Mouse (Mus musculus) kidney, embryonic 14.5 days (tissue): Measurements from ENCODE around the gene Wfdc8. TPM values are rescaled to one million over a fixed set of nuclear protein-coding genes. Genes with fewer than 3 reads are reported as not detected.
"Not testable (repeated sequence)": the region's sequence is repeated elsewhere in the genome, so short reads cannot be mapped to it uniquely, and the experiment has no call there.

Experiments
- ATAC-seq: fragments of 200-750 bp; cut with Nextera tagmentation; 2 replicates; pipeline ENCODE4 v1.8.0; 2017; ENCODE audit warnings: moderate number of reproducible peaks, mild to moderate bottlenecking, moderate TSS enrichment, moderate library complexity; ENCODE audit not compliant: low FRiP score, low TSS enrichment
- H3K27ac ChIP-seq: fragments of 300-500 bp; sonication (generic); 2 replicates; pipeline ENCODE4 v1.5.1; 2014; ENCODE audit warnings: low read depth, mild to moderate bottlenecking, low read length, moderate library complexity, mixed read lengths
- H3K27me3 ChIP-seq: fragments of 300-500 bp; sonication (generic); 2 replicates; pipeline ENCODE4 v1.6.1; 2014; ENCODE audit warnings: mild to moderate bottlenecking, low read length; ENCODE audit not compliant: control insufficient read depth, insufficient read depth
- H3K36me3 ChIP-seq: fragments of 300-500 bp; sonication (generic); 2 replicates; pipeline ENCODE4 v1.6.1; 2014; ENCODE audit warnings: low read length, mixed read lengths; ENCODE audit not compliant: control insufficient read depth, insufficient read depth
- H3K4me1 ChIP-seq: fragments of 300-500 bp; sonication (generic); 2 replicates; pipeline ENCODE4 v1.6.1; 2014; ENCODE audit warnings: low read length, mixed read lengths; ENCODE audit not compliant: control insufficient read depth, insufficient read depth
- H3K4me2 ChIP-seq: fragments of 300-500 bp; sonication (generic); replicated peaks from 2 replicates; pipeline ENCODE4 v1.6.1; 2014; ENCODE audit warnings: low read depth, mild to moderate bottlenecking, low read length
- H3K4me3 ChIP-seq: fragments of 300-500 bp; sonication (generic); 2 replicates; pipeline ENCODE4 v1.5.1; 2014; ENCODE audit warnings: mild to moderate bottlenecking, low read length
- H3K9ac ChIP-seq: fragments of 300-500 bp; sonication (generic); 2 replicates; pipeline ENCODE4 v1.6.1; 2014; ENCODE audit warnings: low read depth, mild to moderate bottlenecking, low read length, moderate library complexity
- H3K9me3 ChIP-seq: fragments of 300-500 bp; sonication (generic); 2 replicates; pipeline ENCODE4 v1.6.1; 2016; ENCODE audit warnings: low read length; ENCODE audit not compliant: control insufficient read depth
- WGBS: fragments of 180-500 bp; shearing (Covaris S2); extraction: QIAGEN DNeasy Blood & Tissue Kit; methylation state at CpG from one replicate; pipeline ENCODE4 v1.1.7; 2014; 5-methylcytosine and 5-hydroxymethylcytosine counted together
- polyA plus RNA-seq: library from polyadenylated mRNA; unstranded; fragments of >200 nt; fragmentation: Nextera tagmentation; extraction: Ambion mirVana; gene quantifications from 2 replicates; pipeline ENCODE4 v1.2.1, GENCODE M21; 2014

The Wfdc8 gene
- polyA plus RNA-seq, 1 experiment from 2014 or later = not detected

DNA sequence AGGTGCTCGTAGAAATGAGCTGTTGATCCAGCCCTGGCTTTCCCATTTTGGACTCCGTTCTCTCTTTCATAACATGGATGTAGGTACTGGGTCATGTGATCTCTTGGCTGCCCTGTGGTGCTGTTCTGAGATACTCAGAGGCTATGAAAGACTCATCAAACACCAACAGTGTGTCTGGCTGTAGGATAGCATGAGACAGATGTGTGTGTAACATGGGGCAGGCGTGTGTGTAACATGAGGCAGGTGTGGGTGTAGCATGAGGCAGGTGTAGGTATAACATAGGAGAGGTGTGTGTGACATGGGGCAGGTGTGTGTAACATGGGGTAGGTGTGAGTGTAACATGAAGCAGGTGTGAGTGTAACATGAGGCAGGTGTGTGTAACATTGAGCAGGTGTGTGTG lies 2.0 kb upstream of the Wfdc8 start:
- Histone ChIP-seq H3K4me2 (no peak overlapping the region), H3K9ac (no peak overlapping the region), H3K36me3 (no peaks in the 10 kb centered on the region), H3K27me3 (no peaks in the 10 kb centered on the region), H3K4me1 (no peaks in the 10 kb centered on the region), H3K27ac (no peak overlapping the region), H3K4me3 (no peak overlapping the region), H3K9me3 (no peaks in the 10 kb centered on the region)
- WGBS = 94% methylated on average over 3 of the region's 3 CpGs
- ATAC-seq = no peak

DNA sequence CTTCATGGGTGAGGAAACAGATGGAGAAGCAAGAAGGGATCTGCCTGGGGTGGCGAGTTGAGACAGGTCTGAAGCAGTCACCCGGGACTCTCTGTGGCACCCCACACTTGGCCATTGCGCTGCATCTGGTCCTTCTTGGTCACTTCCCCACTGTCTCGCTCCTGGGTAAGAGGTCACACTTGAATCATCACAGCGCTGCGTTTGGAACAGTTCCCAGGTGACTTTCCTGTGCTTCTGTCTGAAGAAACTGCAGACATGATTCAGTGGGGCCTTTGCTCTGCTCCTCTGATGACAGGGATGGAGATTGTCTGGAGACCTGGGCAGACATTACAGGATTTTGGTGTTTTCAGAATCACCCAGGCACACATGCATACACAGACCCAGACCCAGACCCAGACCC lies 4.6 kb downstream of the Wfdc8 start:
- Histone ChIP-seq H3K4me3 (no peak overlapping the region), H3K4me2 (0 out of 2 replicates have a peak overlapping the region, but pooled peaks have one; percentile 4), H3K27me3 (no peaks in the 10 kb centered on the region), H3K9ac (no peak overlapping the region), H3K27ac (no peak overlapping the region), H3K9me3 (no peaks in the 10 kb centered on the region), H3K4me1 (no peaks in the 10 kb centered on the region), H3K36me3 (no peaks in the 10 kb centered on the region)
- ATAC-seq = no peak
- WGBS = 43% methylated on average over 6 of the region's 6 CpGs

- no peak overlapping the region for H3K9ac ChIP-seq
- H3K27me3 ChIP-seq = no peaks in the 10 kb centered on the region
- no peaks in the 10 kb centered on the region for H3K36me3 ChIP-seq
- WGBS = 90% methylated on average over 8 of the region's 8 CpGs
- no peaks in the 10 kb centered on the region for H3K9me3 ChIP-seq
- no peaks in the 10 kb centered on the region for H3K4me1 ChIP-seq
- no peak for ATAC-seq
- no peak overlapping the region for H3K4me2 ChIP-seq
- no peak overlapping the region for H3K27ac ChIP-seq
- H3K4me3 ChIP-seq = no peak overlapping the region
Measured at GRCm38 (mm10) chr2:164604411-164604810, 9.0 kb downstream of the Wfdc8 start.

DNA sequence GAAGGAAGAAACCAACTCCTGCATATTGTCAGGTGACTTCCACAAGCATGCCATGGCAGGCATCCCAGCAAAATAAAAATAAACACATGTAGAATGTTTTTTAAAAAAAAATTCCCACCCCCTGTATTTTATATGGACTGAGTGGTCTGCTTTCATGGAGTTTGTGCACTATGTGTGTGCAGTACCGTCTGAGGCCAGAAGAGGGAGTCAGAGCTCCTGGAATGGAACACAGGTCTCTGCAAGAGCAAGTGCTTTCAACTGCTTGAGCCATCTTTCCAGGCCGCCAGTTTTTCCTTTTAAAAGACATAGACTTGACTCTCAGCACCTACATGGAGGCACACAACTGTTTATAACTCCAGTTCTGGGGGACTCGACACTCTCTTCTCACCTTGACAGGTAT lies 9.9 kb downstream of the Wfdc8 start:
- Histone ChIP-seq H3K9me3 (no peaks in the 10 kb centered on the region), H3K4me2 (no peak overlapping the region), H3K9ac (no peak overlapping the region), H3K27ac (no peak overlapping the region), H3K27me3 (no peaks in the 10 kb centered on the region), H3K4me3 (no peak overlapping the region), H3K4me1 (no peaks in the 10 kb centered on the region), H3K36me3 (no peaks in the 10 kb centered on the region)
- 83% methylated on average over 3 of the region's 3 CpGs for WGBS
- ATAC-seq = no peak

GRCm38 (mm10) chr2:164600179-164600578 lies 13.2 kb downstream of the Wfdc8 start:
- WGBS = 73% methylated on average over 3 of the region's 3 CpGs
- Histone ChIP-seq H3K4me3 (no peak overlapping the region), H3K36me3 (no peaks in the 10 kb centered on the region), H3K4me1 (no peaks in the 10 kb centered on the region), H3K27ac (no peak overlapping the region), H3K9me3 (no peaks in the 10 kb centered on the region), H3K9ac (no peak overlapping the region), H3K4me2 (no peak overlapping the region), H3K27me3 (no peaks in the 10 kb centered on the region)
- no peak for ATAC-seq

DNA sequence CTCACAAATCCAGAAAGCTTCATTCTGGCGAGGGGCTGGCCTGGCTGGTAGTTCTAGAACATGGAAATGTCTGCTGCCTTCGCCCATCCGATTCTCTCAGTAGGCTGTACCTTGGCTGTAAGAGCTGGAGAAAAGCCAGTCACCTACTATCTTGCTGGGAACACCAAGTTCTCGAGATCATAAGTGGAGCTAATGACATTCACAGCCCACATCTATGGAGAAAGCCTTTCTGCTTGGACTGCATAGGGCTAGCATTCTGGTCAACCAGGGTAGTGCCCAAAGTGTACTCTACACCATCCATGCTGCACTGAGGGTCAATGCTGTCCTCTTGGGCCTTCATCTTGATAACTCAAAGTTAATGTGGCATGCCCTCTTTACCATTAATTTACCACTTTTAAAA lies 19.9 kb downstream of the Wfdc8 start, which contains the start of gene Eppin:
Eppin (minus strand) TSS at position 101 of the 400 bp plus-strand sequence.
- WGBS = 86% methylated on average over 4 of the region's 4 CpGs

DNA sequence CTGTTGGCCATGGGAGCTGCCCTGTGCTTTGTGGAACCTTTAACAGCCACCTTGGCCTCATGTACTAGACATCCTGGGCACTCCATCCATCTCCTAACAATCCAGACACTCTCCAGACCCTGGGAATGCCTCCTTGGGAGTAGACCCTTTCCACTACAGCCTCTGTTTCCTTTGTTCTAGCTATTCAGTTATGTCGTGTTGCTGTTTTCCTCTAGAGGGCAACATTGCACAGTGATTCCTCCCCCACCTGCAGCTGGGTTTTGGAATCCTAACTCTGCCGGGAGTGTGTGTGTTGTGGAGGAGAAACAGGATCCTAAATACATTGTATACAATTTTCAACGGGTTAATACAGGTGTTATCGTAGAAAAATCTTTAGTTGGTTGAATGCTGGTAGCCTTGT lies 21.4 kb downstream of the Wfdc8 start:
- no peak for ATAC-seq
- Histone ChIP-seq H3K4me2 (no peak overlapping the region), H3K4me3 (no peak overlapping the region), H3K36me3 (no peaks in the 10 kb centered on the region), H3K9ac (no peak overlapping the region), H3K4me1 (no peaks in the 10 kb centered on the region), H3K27ac (no peak overlapping the region), H3K27me3 (no peaks in the 10 kb centered on the region), H3K9me3 (no peaks in the 10 kb centered on the region)
- 4% methylated on average over 4 of the region's 4 CpGs for WGBS

More for the DNA sequence above, 19.9 kb downstream of the Wfdc8 start, which contains the start of gene Eppin:
- no peaks in the 10 kb centered on the region for H3K27me3 ChIP-seq
- no peak for ATAC-seq
- no peak within 1 kb of the TSS for H3K4me2 ChIP-seq
- no peaks in the 10 kb centered on the region for H3K36me3 ChIP-seq
- H3K4me3 ChIP-seq = no peak within 1 kb of the TSS
- no peaks in the 10 kb centered on the region for H3K4me1 ChIP-seq
- H3K9me3 ChIP-seq = no peaks in the 10 kb centered on the region
- H3K27ac ChIP-seq = no peak within 1 kb of the TSS
- no peak within 1 kb of the TSS for H3K9ac ChIP-seq

DNA sequence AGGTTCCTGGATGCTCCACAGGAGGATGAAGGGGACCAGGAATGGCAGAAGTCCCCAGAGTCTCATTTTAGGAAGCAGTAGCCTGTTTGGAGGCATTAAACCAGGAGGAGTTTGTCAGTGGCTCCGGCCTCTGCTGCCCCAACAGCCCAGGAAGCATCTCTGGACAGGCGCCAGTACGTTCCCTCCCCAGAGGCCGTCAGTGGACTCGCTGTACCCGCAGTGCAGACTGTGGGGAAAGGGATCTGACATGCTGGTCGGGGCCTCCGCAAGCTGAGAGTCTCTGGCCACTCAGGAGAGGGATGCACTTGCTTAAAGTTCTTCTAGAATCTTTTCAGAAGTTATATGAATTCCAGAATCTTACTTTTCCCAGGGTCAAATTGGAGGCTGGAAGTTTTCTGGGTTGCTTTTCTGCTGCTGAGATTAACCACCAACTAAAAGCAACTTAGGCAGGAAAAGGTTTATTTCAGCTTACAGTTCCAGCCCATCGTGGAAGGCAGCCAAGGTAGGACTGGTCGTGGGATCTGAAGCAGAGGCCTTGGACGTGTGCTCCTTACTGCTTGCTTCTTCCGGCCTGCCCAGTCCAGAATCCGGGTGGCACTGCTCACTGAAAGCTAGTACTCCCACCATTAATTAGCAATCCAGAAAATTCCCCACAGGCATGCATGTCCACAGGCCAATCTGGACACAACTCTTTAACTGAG lies 28.3 kb downstream of the Wfdc8 start, which contains the start of gene Wfdc6a:
Wfdc6a (minus strand) TSS at position 423 of the 701 bp plus-strand sequence.
- not testable (repeated sequence) for H3K9ac ChIP-seq, H3K4me1 ChIP-seq, H3K9me3 ChIP-seq, H3K4me3 ChIP-seq, H3K36me3 ChIP-seq, H3K4me2 ChIP-seq, H3K27me3 ChIP-seq, H3K27ac ChIP-seq, ATAC-seq
- 61% methylated on average over 13 of the region's 13 CpGs for WGBS

- 83% methylated on average over 6 of the region's 6 CpGs for WGBS
- H3K9me3 ChIP-seq, H3K9ac ChIP-seq, H3K4me3 ChIP-seq, H3K36me3 ChIP-seq, H3K27me3 ChIP-seq, H3K4me1 ChIP-seq, H3K4me2 ChIP-seq, H3K27ac ChIP-seq, ATAC-seq: not testable (repeated sequence)
Measured at GRCm38 (mm10) chr2:164573359-164573758, 40.1 kb downstream of the Wfdc8 start, which contains the start of gene Spint3. Gene Spint3, minus strand, starts transcription at chr2:164573459.
